Mouse (Mus musculus) retina, postnatal 1 day (tissue): ENCODE measurements around the gene Gins2.

Experiments used
- DNase-seq: peaks from one replicate; pipeline ENCODE4 v3.0.0-alpha.2; 2012

The Gins2 gene

DNA sequence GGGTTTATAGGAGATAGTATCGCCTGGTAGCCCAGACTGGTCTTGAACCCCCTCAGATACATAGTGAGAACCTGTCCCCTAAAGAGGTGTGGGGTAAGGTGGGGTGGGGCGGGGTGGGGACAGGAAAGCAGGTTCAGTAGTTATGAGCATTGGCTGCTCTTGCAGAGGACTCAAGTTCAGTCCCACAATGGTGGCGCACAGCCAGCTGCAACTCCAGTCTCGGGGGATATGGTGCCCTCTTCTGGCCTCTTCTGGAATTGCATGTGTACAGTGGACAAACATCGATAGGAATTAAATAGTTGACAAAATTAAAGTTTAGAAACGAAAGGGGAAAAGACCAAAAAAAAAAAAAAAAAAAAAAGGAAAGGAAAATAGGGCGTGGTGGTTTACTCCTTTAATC is 10.4 kb upstream of the Gins2 start:
- DNase-seq: peak; percentile 81

DNA sequence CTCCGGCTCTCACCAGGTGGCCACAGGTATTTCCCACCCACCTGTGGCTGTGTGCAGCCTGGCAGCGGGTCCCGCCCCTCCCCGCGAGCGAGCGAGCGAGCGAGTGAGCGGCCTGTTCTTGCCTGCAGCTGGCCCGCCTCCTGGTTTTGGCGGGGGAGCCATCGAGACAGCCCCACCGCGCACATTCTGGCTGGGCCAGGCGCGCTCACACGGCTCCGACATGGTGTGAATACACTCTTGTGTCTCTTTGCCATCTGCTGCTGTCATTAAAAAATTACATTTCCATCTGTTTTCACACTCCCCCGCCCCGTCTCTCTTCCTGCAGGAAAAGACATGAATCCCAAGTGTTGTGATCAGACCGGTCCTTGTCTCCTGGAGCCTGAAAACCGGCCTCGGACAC is 9.5 kb upstream of the Gins2 start:
- DNase-seq: no peak

DNA sequence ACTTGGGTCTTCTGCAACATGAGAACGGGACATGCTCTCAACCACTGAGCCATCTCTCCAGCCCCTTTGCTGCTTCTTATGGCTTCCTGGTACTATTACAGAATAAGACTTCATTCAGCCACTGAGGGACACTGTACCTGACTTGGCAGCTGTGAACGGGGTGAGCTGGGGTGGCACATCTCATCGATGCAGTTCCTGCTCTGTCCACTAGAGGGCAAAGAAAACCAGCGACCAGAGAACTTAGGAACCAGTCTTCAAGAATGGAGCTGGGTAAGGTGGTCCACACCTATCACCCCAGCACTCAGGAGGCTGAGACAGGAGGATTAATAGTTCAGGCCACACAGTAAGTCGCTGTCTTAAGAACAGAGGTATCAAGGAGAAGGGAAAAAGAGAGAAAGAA is 6.9 kb upstream of the Gins2 start:
- peak; percentile 84 for DNase-seq

DNA sequence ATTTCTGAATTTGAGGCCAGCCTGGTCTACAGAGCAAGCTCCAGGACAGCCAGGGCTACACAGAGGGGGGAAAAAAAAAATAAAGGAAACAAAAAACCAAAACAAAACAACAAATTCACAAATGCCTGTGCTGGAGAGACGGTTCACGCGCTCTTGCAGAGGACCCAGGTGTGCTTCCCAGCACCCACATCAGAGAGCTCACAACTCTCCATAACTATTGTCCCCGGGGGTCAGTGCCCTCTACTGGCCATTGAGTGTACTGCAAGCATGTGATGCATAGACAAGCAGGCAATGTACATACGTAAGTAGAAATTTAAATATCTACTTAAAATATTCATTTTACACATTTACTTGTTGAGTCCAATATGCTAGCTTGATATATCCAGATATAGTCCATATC is 5.5 kb upstream of the Gins2 start:
- no peak for DNase-seq

DNA sequence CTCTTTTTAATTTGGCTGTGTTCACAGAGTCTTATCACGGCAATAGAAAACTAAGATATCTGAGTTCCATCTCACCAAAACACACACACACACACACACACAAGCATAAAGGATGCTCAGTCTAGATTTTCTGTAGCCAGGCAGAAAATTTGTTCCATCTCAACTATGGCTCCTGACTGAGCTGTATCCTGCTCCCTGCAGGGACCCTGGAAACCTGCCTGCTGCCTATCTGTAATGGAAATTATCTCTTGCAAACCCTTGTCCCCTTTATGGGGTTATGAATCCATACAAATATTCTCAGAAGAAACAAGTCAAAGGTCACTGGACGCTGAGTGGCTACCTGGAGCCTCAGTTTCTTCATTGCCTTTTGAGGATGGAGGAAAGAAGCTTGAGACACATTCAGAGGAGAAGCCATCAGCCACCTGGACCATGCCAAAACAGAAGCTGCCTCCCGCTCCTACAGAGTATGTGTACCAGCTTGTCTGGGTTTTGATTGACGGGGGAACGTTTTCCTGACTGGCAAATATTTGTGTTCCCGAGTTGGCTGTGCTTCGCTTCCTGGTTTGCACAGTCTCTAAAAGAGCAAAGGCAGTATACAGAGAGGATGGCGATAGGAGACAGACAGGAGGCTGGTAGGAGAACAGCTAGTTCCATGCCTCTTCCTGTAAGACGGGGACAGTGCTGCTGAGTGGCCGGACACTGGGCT is 2.6 kb upstream of the Gins2 start:
- DNase-seq: no peak

DNA sequence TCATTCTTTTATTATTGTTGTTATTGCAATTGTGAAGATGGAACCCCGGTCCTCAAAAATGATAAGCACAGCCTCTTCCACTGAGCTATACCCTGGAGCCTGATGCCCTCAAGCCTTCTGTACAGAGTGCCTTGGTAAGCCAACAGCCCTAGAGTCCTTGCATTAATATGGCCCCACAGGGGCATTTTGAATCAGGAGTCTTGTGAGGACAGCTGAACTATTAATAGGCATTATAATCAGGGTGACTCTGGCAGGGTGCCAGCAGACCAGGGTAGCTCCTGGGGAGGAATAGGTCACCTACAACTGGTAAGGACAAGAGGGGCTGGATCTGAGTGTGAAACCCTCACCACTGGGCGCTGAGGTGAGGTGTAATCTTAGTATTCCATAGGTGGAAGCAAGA is 817 bp upstream of the Gins2 start:
- DNase-seq: peak; percentile 51

DNA sequence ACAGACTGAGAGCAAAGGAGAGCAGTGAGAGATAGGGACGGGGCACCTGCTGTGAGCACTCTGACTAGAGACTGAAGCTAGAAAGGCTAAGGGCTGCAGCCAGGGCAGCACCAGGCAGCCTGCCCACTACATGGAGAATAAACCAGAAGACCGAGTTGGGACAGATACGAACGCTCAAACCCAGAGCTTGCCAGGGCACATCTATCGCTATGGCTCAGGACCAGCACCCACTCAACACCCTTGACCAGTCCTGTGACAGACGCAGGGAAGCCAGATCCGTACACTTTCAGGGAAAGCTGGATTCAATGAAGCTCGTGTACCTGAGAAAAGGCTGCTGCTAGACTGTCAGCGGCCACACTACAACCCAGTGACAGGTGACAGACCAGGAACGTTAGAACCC is 3.6 kb downstream of the Gins2 start:
- no peak for DNase-seq

DNA sequence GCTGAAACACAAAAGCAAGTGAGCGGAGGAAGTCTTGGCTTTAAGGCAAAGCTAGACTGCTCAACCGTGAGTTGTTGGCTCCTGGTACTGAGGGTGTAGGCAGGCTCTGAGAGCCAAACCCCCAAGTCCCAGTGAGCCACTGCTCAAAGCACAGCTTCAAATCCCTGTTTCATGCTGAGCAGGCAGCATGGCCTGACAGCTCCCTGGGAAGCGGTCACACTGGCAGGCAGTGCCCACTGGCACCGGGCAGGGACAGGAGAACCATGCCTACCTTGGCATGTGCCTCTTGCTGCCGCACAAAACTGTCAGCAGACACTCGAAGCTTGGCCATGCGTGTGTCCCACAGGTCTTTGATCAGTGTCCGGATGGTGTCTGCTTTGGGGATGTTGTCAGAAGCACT is 7.3 kb downstream of the Gins2 start:
- no peak for DNase-seq

DNA sequence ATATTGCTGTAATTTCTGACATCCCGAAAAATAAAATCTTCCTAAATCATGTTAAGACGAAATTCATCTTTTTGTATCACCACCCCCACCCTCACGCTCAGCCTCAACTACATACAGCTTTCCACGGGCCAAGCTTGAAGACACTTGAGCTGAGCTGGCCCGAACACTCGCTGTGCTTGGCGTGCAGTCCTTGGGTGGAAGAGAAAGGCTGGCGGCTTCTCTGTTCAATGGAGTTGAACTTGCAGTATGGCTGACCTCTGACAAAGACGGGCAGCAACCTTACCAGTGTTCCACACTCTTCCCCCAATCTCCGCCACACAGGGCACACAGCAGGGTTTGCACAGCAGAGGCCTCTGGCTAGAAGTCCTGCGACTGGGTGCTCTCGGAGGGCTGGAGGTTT is 7.8 kb downstream of the Gins2 start:
- DNase-seq: no peak

DNA sequence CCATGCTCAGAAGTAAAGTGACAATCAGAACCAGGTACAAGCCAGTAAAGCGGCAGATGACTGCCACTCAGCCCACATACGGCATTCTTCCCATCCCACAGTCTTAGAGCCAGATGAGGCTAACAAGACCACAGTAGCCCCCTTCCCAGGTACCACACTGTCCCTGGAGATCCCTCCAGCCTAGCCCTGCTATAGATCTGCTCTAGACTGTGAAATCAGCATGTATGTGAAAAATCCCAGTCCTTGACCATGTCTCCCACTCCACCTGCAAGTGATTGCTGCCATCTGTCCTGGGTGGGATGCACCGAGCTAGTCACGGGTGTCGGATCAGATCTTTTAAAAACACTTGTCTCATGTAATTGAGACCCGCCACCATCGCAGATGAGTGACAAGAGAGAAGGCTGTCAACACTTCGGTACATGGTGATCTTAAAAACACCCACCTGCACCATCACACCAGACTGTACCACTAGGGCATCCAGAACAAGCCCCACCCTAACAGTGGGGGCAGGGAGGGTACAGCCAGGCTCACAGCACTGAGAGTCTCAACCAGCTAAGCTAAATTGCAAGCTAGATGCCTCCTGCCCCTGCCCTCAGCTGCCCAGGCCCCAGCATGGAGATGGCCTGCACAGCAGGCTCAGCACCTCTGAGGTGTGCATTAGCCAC is 8.6 kb downstream of the Gins2 start:
- no peak for DNase-seq

DNA sequence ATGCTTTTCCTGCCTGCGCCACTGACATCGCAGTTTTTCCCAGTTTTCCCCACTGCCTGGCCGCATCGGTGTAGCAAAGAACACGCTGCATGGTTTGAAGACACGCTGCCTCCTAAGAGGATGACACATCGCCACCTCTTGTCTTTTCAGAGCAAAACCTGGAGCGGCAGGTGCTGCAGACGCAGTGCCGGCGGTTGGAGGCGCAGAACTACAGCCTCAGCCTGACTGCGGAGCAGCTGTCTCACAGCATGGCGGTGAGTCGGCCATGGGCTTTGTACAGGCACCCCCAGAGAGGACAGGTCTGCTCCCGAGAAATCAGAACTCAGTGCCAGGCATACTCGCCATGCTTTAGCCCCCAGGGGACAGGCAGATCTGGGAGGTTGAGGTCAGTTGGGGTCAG is 11.3 kb downstream of the Gins2 start:
- no peak for DNase-seq

DNA sequence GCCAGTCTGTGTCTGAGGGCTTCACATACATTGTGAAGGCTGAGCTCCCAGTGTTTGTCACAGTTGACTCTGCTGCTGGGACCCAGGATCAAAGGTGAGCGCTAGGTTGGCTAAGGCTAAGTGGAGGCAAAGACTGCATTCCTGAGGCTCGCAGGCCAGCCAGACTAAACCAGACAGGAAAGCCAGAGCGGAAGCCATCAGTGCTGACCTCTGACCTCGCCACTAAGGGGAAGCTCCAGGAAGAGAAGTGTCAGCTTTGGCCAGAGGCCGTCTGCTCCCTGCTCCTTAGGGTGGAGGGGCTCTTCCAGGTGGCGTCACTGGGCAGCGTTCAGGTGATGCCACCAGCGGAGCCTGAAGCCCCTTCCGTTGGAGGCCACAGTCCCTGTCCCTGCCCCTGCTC is 13.3 kb downstream of the Gins2 start:
- no peak for DNase-seq

DNA sequence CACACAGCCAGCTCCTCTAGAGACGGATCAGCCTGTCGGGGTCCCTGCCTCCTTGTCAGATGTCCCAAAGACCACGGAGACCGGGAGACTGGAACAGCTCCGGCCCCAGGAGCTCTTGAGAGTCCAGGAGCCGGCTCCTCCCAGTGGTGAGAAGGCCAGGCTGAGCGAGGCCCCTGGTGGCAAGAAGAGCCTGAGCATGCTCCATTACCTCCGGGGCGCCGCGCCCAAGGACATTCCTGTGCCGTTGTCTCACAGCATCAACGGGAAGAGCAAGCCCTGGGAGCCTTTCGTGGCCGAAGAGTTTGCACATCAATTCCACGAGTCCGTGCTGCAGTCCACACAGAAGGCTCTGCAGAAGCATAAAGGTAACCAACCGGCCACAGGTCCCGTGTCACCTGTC is 14.2 kb downstream of the Gins2 start:
- no peak for DNase-seq

DNA sequence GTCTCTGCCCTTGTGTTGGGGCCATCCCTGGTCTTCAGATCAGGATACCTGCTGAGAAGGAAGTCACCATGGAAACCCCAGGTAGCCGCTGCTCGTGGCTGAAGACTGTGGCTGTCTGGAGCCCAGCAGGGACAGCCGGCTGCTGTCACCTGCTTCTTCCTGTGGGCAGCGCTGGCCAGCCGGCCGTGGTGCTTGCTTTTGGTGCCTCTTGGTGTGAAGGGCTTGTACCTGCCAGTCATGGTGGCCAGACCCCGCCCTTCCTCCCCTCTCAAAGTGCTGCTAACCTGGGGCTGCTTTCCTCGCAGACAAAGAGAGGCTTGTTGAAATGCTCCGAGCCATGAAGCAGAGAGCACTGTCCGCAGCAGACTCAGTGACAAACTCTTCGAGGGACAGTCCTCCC is 15.2 kb downstream of the Gins2 start:
- DNase-seq: no peak

DNA sequence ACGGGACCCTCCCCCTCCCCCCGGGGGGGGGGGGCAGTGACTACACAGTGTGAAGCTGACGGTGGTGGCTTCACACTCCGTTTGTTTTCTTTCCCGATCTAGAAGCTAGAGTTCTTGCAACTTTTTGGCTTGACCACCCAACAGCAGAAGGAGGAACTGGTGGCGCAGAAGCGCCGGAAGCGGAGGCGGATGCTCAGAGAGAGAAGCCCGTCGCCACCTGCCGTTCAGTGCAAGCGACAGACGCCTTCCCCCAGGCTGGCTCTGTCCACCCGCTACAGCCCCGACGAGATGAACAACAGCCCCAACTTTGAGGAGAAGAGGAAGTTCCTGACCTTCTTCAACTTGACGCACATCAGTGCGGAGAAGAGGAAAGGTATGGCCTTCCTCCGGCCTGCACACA is 16.6 kb downstream of the Gins2 start:
- no peak for DNase-seq

DNA sequence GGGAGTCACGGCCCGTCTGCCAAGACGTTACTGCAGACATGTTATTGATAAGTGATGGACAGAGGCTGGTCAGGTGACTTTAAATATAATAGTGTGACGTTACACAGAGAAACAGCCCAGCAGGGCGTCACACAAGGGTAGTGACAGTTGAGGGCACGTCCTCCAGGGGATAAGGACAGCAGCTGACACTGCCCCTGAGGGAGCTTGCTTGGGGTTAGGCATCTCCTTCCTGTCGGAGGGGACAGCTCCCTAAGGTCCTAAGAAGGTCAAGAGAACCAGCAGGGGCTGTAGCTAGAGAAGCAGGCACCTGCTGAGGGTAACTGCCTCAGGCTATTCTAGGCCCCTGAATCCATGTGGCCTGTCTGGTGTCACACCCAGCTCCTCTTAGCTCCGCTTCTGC is 17.5 kb downstream of the Gins2 start:
- no peak for DNase-seq

DNA sequence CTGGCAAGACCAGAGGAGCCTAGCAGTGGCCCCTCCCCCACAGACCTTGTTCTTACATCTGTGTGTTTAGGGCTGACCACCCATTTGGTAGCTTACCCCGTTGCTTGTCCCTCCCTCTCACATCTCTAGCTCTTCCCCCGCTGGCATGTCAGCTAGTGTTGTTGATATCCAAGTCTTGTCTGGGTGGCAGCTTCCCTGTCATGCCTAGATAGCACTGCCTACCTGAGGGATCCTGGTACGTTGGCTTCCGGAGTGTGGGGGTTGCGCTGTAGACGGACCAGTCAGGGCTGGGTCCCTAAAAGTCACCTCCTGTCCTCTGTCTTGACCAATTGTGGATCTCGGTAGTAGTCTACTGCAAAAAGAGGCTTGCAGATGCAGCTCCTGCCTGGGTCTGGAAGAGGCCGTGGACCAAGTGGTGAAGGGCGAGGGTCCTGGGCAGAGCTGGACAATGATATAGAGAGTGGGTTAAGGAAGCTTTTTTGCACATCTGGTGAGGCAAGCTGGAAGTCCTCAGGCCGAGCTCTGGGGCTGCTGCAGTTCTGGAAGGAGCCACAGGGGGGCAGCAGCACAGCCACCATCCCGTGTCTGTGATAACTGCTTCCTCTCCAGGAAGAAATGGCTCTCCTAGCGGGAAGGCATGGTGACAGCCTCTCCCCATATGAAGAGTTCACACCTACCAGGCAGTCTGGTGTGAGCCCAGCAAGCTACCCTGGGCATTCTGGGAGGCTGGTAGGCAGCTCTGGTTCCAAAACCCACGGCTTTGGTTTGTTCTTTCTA is 19.0 kb downstream of the Gins2 start:
- peak; percentile 77 for DNase-seq

DNA sequence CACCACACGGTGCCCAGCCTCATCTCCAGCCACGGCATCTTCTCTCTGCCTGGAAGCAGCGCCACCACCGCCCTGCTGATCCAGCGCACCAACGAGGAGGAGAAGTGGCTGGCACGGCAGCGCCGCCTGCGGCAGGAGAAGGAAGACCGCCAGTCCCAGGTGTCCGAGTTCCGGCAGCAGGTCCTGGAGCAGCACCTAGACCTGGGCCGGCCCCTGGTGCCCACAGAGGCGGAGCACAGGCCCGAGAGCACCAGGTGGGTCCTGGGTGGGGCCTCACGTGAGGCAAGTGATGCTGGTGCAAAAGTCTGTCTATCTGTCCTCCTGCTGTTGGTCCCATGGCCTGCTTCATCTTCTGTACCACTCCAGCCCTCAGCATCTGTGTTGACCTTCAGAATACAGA is 20.0 kb downstream of the Gins2 start:
- DNase-seq: no peak

DNA sequence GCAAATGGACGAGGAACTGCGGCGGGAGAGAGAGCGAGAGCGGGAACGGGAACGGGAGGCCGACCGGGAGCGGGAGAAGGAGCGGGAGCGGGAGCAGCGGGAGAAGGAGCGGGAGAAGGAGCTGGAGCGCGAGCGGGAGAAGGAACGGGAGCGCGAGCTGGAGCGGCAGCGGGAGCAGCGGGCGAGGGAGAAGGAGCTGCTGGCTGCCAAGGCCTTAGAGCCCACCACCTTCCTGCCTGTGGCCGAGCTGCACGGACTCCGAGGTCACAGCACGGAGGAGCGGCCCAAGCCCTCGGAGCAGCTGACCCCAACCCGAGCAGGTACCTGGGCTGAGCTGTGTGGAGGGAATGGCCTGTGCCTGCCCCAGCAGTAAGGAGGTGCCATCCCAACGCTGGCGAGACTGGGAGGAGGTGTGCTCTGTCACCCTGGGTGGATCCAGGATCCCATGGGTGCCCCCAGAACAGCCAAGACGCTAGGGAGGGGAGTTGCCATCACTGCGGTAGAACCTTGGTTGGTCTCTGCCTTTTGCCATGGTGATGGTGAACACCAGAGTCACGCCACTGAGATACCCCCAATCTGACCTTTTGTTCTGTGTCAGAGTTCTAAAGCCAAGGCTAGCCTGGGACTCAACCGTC is 20.8 kb downstream of the Gins2 start:
- DNase-seq: no peak

DNA sequence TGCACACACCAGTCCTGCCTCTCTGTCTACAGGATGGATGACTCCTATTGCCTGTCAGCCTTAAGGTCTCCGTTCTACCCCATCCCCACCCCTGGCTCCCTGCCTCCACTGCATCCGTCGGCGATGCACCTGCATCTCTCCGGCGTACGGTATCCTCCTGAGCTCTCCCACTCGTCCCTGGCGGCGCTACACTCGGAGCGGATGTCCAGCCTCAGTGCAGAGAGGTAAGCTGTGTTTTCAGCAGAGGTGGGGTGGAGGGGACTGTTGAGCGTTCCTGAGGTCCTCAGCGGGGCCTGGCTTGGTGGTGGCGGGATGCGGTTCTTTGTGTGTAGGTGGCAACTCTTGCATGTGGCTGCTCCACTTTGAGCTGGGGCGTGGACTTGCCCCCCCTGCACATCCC is 21.4 kb downstream of the Gins2 start:
- no peak for DNase-seq

DNA sequence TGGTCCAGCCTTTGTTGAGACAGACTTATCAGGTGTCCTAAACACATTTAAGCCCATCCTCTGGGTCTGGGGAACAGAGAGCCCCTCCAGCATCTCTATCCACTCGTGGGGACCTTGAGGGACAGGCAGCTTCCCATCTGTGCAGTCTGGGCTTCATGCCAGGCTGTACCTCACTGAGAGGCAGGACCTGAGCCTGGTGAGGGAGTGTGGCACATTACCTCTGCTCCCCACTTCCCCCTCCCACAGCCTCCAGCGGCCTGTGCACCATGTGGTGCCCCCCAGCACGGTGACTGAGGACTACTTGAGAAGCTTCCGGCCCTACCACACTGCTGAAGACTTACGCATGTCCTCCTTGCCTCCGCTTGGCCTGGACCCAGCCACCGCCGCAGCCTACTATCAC is 22.4 kb downstream of the Gins2 start:
- DNase-seq: no peak

DNA sequence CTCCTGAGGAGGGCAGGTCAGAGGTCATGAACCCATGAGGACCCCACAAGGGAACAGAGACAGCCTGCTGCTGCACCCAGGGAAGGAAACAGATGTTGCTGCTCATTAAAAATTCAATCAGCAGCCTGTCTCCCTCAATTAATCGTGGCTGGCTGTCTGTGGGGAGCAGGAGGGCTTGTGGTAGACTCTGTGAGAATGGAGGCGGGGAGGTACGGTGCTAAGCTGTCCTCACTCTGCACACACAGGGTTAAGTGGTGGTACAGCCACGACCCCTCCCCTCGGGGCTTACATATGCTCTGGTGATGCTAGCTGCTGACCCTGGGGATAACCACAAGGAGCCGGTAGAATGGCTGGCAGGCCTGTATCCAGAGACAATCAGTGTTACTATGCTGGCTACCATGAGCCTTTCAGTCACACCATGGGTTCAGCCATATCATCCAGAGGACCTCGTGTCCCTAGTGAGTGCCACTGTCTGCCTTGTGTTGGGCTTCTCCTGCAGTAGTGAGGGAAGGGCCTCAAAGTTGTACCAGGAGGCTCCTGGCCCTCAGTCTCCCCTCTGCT is 23.9 kb downstream of the Gins2 start:
- DNase-seq: peak; percentile 87
